18 mouse cellular contexts compared by ENCODE assay signal in the genomic region with DNA sequence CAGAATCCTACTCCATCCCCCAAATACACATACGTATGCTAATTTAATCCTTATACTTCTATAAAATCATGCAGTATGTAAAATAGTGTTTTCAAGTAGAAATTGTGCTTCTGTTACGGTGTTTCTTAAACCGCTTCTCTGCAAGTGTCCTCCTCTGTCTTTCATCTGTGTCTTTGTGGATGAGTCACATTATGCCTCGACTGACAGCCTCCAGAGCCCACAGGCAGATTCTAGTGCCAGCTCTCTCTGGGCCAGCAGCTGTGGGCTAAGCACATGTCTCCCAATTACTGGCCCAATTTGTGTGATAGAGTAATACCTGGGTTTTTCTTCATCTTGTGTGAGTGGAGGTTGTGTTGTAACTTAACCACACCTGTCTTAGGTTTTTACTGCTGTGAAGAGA. TPM values are rescaled to one million over a fixed set of nuclear protein-coding genes. Genes with fewer than 3 reads are reported as not detected.
DNase-seq lines count a peak whose midpoint lies in the region; ATAC-seq lines count a peak whose summit lies in the region.
"Had no signal": no experiment of that assay in that cellular context is flagged by ENCODE, and none has a peak within 500 bp of the region (broad histone marks: within the 10 kb centered on the region; RNA-seq: fewer than 3 reads in every experiment).

No protein-coding gene starts in this region.

- DNase-seq in frontal cortex, postnatal 25 days (ENCODE audit: low spot score in 2 of 2): no peak
- DNase-seq in brain, adult 2 months (ENCODE audit: low read depth, low spot score): peak; percentile 39
- no peak for DNase-seq in heart, postnatal 14 days
- DNase-seq: adrenal gland, adult 2 months; adrenal gland, adult 8-10 months; adrenal gland, postnatal 10 days; adrenal gland, postnatal 14 days; adrenal gland, postnatal 25 days; adrenal gland, postnatal 36 days; B cell, adult 2 months; cerebellum, adult 11 months; cerebellum, adult 11-12 months; cerebellum, adult 18-20 months; cerebellum, adult 2 months had no signal

- intact Hi-C loops in heart, postnatal 14 days (cut with DNase I): no loop called here

- peak; percentile 80 for ATAC-seq in frontal cortex, adult (ENCODE audit: low TSS enrichment)
- ATAC-seq: activated CD4-positive, CD25-positive, alpha-beta regulatory T cell, adult 4 months; CD4-positive, CD25-positive, alpha-beta regulatory T cell, adult 4 months; Patski had no signal

RNA-seq across cellular contexts. Expression of gene Golga3, which starts 7.1 kb away (rescaled TPM):
- 10 to 100 TPM; 36.5 to 42.6 TPM for total RNA-seq in heart, postnatal 14 days (2021)

RNA-seq across cellular contexts. Expression of gene Chfr, which starts 33.7 kb away (rescaled TPM):
- 10 to 100 TPM; 21.0 to 21.4 TPM for total RNA-seq in heart, postnatal 14 days (2021)

RNA-seq across cellular contexts. Expression of gene Zfp605, which starts 59.5 kb away (rescaled TPM):
- total RNA-seq in heart, postnatal 14 days (2021): 1 to 10 TPM; 2.9 to 3.0 TPM
